Mouse (Mus musculus) kidney, postnatal 4 days (tissue): ENCODE data around the gene Card19.

Experiments
- DNase-seq, 2 experiments: peaks; one replicate each; pipeline ENCODE4 v3.0.0; 2021; ENCODE audit warnings: mixed read lengths in 2 of 2

Gene Card19

GRCm38 (mm10) chr13:49225159-49225558, 9.3 kb upstream of the Card19 start:
- no peak for DNase-seq

DNA sequence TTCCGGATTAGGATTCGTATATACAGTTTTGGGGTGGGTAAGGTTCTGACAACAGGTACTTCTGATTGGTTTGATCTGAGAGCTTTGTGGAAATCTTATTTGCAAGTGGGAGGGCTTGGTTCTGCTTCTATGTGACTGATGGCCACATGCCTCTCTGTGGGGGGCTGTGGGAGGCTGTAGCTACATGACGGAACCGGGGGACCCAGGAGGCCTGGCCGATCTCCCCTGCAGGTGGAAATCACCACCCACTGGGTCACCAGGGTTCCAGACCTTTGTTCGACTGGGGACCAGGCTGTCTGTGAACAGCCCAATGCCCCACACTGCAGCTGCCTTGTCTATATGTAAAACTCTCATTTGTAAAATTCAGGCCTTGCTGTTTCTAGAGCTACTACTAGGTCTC, 8.9 kb upstream of the Card19 start:
- DNase-seq, result no peak

DNA sequence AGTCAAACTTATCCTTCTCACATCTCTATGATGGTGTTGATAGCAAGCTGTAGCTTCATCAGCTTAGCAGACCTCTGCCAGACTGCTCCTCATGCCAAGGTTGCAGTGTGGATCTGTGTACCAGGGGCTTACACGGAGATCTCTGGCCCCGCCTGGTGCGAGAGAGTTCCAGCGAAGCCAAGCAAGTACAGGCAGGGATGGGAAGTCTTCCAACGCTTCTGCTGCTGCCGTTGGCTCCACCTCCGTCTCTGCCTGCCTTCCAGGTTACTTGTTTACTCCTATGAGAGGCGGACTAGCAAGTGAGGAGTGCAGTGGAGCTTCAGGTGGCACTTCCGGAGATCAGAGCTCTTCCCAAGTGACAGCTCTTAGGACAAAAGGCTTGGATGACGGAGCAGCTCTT, 8.5 kb upstream of the Card19 start:
- peak in 1 of 2 experiments; percentile 44 for DNase-seq

DNA sequence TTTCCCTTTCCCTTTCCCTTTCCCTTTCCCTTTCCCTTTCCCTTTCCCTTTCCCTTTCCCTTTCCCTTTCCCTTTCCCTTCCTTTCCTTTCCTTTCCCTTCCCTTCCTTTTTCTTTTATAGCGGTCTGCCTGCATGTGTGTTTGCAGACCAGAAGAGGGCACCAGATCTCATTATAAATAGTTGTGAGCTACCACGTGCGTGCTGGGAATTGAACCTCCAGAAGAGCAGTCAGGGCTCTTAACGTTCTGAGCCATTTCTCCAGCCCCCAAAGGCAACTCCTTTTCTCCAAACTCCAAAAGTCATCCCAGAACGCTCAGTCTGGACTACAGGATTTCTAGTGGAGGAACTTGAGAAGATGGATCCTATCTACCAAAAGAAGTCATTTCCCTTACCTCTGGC, 5.1 kb upstream of the Card19 start:
- DNase-seq, result no peak

- DNase-seq, result no peak
These were observed 3.5 kb upstream of the Card19 start for GRCm38 (mm10) chr13:49219367-49219766.

GRCm38 (mm10) chr13:49218651-49219050, 2.8 kb upstream of the Card19 start:
- DNase-seq, result no peak

DNA sequence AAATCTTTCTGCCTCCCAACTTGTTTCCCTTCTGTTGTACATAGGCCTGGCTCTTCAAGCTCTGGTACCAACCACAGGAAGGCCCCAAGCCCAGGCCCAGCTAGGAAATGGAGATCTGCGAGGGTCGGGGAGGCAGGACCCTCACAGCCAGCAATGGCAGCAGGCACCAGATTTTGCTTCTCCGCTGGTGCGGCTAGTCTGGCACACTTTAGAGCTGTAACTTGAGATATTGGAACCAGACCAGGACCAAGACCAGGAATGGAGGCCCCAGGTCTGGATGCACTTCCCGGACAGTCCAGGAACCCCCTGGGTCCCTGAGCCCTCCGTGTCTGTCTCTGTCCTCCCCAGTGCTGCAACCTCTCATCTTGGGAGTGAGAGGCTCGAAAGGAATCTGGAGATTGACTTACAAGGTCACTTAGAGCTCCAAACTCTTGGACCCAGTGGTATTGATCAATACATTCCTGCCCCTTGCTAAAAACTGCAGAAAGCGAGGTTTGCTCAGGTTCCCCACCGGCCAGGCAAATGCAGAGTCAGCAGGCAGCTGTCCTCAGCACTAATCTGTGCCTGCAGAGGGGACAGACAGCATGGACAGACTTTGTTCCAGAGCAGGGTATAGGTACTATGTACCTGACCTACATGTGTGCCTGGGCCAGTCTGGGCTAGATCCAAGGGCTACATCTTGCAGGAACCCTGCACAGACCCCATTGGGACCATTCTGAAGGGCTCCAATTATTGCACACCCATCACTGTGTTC, 1.1 kb upstream of the Card19 start:
- peak; percentile 21 to 33 for DNase-seq

DNA sequence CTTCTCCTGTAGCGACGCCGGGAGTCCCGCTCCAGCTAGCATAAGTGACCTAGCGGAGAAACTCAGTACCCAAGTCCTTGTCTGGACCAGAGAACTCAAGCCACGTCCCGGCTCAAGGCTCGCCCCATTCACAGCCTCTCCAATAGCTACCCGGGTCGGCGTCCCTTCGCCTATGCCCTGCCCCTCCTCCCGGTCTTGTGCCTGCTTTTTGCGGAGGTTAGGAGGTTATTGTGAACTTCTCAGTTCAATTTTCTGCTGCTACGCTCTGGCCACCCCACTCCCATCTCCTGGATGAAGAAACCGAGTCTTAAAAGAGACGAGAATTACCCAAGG, 349 bp upstream of the Card19 start:
- no peak for DNase-seq

DNA sequence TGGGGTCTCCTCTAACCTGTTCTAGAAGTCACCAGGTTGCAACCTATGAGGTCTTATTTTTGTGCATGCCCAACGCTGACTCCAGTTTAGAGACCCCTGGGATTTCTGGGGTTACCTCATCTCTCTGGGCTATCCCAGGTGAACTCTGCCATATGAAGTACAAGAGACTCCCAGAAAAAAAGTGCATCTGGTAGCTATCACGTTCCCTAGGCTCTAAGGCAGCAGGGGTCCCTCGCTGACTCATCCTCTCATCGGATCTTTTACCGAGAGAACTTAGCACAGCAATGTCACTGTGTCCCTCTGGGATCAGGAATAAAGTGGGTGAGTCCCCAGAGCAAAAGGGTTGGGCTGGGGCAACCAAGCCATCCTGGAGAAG, 721 bp downstream of the Card19 start:
- DNase-seq, result no peak

- no peak for DNase-seq
These were observed 1.4 kb downstream of the Card19 start for GRCm38 (mm10) chr13:49214454-49214853.

DNA sequence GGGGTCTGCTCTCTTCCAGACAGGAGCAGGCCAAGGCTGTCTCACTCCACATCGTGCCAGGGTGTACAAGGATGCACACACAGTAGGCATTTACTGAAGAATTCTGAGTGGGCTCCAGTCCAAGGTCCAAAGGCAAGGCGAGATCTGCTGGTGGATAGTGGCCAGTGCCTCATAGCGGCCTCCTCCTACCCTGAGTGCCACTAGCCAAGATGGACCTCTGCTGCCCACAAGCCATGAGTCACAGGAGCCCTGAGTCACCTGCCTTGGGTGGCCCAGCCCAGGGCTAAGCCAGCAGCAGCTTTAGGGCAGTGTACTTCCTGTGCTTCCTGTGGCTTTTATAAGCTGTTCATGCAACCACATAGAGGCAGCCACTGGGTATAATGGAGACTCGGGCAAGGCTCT, 2.3 kb downstream of the Card19 start:
- DNase-seq, result peak in 1 of 2 experiments; percentile 31

DNA sequence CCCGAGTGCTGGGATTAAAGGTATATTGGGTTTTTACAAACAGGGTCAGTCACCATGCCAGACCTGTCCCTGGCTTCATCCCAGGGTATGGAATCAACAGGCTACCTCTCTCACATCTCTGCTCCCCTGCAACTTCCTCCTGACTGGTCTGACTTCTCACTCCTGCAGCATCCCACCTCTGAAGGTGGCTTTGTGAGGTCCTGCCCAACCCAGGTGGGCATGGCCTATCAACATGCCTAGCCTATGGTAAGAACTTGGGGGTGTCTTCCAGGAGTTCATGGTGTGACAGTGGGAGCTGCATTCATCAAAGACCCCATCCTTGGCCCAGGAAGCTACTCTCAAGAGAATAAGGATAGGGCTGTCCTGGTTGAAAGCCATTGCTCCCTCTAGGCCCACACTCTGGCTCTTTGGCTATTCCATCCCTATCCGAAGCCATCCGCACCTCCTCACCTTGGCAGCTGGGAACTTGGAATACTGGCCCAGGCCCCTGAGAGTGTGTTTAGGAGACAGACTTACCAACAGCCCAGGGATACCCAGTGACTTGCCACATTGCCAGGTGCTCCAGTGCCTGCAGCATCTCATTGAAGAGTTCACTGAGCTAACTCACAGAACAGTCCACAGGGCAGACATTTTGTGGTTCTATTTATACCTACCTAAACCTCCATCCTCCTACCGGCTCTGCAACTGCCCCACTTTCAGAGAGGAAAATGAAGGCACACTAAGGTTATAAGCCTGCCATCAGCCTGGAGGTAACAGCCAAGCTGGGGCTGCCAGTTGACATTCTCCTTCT, 2.9 kb downstream of the Card19 start:
- DNase-seq, result no peak

GRCm38 (mm10) chr13:49209306-49209705, 6.5 kb downstream of the Card19 start:
- DNase-seq, result no peak

DNA sequence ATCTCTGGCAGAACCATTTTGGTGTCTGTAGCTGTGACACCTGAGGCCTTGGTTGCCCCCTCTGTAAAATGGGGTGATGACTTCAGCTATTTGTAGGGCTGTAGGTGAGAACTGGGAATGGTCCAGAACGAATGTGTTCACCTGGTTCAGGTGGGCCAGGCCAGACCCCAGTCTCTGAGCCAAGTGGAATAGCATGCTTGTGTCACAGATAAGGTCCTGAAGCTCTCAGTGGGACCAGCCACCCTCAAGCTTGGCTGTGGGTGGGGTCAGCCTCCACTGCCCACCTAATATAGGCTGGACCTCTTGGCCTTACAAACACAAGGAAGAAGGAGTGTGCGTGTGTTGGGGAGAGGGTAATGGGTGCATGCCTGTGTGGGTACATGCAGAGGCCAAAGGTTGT, 9.5 kb downstream of the Card19 start:
- DNase-seq, result no peak

DNA sequence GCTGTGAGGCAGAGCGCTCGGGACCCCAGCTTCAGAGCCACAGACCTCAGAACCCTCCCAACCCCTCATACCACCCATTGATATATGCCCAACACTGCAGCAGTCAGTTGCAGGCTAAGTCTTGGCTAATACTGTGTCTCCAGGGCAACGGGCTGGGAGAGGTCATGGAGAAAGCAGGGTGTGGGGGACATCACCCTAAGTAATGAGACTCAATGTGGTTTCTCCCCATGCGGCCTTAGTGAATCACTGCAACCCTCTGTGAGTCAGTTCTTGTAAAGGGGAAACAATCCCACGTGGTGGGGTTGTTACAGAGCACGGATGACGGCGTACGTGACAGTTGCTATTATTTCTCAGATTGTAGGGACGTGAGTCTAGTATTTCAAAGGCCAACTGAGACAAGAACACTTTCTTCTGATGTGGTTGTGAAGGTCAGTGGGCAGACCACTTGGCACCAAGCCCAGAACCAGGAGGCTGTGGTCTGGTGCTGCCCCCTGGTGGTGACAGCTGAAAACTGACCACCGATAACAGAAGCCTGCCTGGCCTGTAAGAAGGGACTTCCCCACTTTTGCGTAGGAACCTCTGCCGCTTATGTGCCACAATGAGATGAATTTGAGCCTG, 10.3 kb downstream of the Card19 start:
- peak; percentile 90 to 91 for DNase-seq

- DNase-seq, result no peak
These were observed 13.3 kb downstream of the Card19 start for GRCm38 (mm10) chr13:49202556-49202955.

GRCm38 (mm10) chr13:49200688-49201087, 15.1 kb downstream of the Card19 start:
- DNase-seq, result no peak

- DNase-seq, result no peak
These were observed 15.9 kb downstream of the Card19 start for GRCm38 (mm10) chr13:49199891-49200290.

DNA sequence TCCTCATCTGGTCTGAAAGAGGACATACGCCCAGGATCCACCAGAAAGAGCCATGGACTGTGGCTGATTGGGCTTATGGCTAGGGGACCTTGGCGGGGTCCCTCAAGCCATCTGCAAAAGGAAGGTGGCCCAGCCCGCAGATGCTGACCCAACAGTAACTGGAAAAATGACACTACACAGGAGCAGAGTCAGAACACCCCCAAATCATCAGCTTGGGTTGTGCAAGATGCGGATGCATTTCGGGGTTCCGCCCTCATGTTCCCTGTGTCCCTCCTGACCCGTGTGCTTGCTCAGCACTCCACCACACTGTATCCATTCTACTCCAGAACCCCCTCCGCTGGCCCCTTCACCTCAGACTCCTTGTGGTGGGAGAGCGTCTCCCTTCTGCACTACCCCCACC, 17.1 kb downstream of the Card19 start:
- no peak for DNase-seq

- DNase-seq, result peak in 1 of 2 experiments; percentile 22
These were observed 19.1 kb downstream of the Card19 start for GRCm38 (mm10) chr13:49196766-49197165.

DNA sequence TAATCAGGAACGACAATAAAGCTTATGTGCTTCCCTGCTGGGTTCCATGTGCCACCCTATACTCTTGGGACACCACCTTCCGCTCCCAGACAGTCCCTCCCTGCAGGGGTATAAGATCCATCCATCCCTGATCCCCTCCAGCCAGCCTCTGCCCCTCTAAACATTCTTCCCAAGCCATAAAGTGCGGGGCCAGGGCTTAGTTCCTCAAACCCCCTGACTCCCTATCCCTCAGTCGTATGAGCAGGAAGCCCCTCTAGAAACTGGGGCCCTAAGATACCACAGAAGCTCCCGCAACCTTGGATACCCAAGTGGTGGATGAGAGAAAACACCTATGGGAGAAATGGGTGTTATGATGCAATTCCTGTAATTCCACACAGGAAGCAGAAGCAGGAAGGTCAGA, 19.6 kb downstream of the Card19 start:
- DNase-seq, result no peak

GRCm38 (mm10) chr13:49195651-49196050, 20.2 kb downstream of the Card19 start:
- DNase-seq, result peak; percentile 24 to 41

- no peak for DNase-seq
These were observed 21.0 kb downstream of the Card19 start for GRCm38 (mm10) chr13:49194811-49195210.

DNA sequence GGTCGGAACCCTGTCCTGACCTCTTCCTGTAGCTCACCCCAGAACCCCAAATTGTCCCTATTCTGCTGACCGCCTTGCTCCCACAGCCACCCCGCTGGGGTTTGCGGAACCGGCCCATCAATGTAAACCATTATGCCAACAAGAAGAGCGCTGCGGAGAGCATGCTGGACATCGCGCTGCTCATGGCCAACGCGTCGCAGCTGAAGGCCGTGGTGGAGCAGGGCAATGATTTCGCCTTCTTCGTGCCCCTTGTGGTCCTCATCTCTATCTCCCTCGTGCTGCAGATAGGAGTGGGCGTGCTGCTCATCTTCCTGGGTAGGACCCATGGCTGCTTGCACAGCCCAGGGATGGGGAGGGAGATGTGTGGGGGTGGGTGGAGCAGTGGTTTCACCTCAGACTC, 22.2 kb downstream of the Card19 start:
- DNase-seq, result no peak
